Mouse (Mus musculus): ENCODE results near the gene Ly6g. TPM values are rescaled to one million over a fixed set of nuclear protein-coding genes. Genes with fewer than 3 reads are reported as not detected.
"Not testable (repeated sequence)": the region's sequence is repeated elsewhere in the genome, so short reads cannot be mapped to it uniquely, and the experiment has no call there.

Ly6g gene
- 2.4 and 3.1 TPM in 2 replicates for polyA plus RNA-seq (2015; fragmentation: Nextera tagmentation; extraction: Ambion mirVana)

DNA sequence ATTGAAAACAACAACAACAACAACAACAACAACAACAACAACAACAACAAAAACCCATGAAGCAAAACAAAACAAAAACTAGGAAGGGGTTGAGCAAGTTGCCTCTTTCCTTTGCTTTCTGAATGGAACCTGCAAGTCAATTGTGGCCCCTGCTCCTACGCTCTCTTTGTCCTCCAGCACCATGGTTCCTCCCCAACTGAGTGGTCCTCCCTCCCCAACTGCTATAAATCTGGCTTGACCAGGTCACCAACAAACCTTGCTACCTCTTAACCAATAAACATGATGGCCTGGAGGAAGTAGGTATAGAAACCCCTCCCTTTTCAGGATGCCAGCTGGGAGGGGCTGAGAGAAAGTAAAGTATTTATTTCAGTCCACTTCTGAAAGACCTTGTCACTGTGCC is at the start of gene Ly6g:
Gene Ly6g, plus strand, starts transcription at position 301 of the 400 bp plus-strand sequence.
- no peak for DNase-seq (ENCODE audit: low spot score)

DNA sequence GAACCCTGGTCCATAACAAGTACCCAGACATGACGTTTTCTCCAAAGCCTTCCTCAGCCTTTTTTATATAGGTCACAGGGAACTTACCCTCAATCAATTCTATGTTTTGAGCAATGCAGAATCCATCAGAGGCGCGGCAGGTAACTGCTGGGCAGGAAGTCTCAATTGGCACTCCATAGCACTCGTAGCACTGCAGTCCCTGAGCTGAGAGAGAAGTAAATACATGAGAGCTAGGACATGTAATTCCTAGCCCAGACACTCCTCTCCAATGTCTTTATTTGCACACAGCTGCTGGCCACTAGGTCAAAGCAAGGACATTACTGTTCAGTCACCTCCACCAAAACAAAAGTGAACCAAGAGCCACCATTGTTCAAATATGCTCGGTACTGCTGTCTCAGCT is 44.6 kb upstream of the Ly6g start:
- DNase-seq (ENCODE audit: low spot score): not testable (repeated sequence)

- not testable (repeated sequence) for DNase-seq (ENCODE audit: low spot score)
These were observed 43.0 kb upstream of the Ly6g start, which contains the start of gene Ly6c2 for GRCm38 (mm10) chr15:75111861-75112630. Ly6c2 (minus strand) TSS chr15:75111970.

DNA sequence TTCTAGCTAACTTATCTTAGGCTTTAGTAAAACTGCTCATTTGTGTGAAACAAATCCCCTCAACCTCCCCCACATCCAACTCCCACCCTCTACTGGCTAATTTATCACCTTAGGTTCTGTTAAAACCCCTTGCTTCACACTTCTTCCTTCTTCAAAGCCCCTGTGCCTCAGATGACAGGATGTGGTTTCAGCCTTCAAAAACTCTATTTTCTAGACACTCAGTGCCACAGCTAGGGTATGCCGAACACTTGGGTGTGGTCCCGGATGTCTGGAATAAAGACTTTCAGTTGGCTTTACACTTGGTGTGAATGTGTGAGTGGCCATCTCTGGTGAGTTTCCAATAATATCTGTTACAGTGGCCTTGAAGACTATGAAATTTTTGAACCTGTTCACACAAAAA is 38.5 kb upstream of the Ly6g start:
- peak; percentile 93 for DNase-seq (ENCODE audit: low spot score)

- DNase-seq (ENCODE audit: low spot score): peak; percentile 68
These were observed 37.6 kb upstream of the Ly6g start for GRCm38 (mm10) chr15:75117481-75117880.

DNA sequence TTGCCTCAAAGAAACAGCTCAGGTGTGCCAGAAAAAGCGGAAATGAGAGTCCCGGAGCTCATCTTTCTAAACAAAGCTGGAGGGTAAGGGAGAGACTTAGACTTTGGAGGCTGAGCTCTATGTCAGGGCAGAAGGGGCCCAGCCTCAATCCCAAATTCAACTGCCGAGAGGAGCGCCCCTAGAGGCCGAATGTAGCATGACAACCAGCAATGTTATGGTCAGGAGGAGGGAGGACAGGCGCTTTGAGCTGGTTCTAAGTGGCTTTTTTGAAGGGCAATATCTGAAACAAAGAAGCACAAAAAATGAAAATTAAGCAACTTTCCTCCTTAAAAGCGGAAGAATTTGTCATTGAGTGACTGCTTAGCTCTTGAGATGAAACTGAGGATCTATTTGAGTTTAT is 36.3 kb upstream of the Ly6g start:
- DNase-seq (ENCODE audit: low spot score): peak; percentile 62

DNA sequence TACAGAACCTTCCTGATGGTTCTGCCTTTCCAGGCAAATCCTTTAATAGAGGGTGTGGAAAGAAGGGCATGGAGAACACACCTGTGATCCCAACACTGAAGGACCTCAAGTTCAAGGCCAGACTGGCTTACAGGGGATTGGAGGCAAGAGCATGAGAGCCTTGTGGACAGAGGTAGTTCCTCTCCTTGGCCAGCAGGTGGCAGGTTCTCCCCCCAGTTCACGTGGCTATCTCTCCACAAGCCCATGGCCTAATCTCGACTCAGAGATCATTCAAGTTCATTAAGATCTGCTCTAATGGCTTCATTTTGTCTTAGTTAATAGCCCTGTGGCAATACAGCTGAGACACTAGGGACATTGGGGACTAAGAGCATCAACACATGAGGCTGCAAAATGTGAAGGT is 35.0 kb upstream of the Ly6g start:
- DNase-seq (ENCODE audit: low spot score): peak; percentile 69

DNA sequence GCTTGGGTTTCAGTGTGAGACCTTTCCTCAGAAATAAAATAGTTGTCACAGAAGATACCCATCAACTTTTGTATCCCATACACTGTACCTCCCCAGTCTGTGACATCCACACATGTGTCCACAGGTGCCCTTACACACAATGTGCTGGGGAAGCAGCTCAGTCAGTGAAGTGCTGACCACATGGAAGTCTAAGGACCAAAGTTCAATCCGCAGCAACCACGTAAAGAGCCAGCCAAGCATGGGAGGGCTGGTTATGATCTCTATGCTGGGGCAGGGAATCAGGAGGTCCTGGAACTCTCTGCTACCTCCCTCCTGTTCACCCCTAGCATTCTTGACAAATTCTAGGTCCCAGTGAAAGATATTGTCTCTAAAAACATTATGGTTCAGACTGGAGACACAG is 22.7 kb upstream of the Ly6g start:
- not testable (repeated sequence) for DNase-seq (ENCODE audit: low spot score)

DNA sequence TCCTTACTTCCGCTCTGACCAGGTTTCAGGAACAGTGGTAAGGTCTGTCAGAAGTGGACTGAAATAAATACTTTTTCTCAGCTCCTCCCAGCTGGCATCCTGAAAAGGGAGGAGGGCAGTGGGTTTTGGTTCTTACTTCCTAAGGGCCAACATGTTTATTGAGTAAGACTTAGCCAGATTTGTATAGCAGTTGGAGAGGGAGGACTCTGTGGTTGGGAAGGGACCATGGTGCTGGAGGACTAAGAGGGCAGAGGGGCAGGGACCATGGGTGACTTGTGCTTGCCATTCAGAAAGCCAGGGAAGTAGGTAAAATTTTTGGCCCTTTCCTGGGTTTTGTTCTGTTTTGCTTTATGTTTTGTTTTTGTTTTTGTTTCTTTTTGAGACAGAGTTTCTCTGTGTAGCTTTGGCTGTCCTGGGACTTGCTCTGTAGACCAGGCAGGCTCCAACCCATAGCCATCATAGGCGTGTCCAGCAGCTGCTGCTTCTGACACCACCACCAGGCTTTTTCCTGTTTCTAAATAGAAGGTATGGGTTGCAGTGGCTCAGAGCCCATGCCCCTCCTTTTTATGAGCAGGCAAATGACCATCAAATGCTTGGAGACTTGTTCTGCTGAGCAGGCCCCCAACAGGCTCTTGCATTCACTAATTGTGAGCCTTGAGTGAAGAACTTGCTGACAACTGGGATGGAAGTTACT is 19.8 kb upstream of the Ly6g start:
- not testable (repeated sequence) for DNase-seq (ENCODE audit: low spot score)

DNA sequence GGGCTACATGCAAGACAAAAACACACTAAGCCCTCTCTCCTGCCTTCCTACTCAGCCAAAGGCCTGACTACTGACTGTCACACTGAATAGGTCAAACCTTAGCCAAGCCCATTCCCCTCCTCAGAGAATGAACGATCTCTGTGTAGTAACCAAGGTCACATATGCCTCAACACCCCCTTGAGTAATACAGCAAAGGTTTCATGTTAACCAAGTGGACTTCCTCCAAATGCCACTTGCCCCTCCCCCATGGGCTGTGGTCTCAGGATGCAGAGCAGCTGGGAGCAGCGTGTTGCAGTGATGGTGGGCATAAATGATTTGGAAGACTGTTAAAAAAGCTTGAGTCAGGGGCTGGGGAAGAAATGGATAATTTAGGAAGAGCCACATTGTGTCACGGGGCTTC is 17.3 kb upstream of the Ly6g start:
- not testable (repeated sequence) for DNase-seq (ENCODE audit: low spot score)

DNA sequence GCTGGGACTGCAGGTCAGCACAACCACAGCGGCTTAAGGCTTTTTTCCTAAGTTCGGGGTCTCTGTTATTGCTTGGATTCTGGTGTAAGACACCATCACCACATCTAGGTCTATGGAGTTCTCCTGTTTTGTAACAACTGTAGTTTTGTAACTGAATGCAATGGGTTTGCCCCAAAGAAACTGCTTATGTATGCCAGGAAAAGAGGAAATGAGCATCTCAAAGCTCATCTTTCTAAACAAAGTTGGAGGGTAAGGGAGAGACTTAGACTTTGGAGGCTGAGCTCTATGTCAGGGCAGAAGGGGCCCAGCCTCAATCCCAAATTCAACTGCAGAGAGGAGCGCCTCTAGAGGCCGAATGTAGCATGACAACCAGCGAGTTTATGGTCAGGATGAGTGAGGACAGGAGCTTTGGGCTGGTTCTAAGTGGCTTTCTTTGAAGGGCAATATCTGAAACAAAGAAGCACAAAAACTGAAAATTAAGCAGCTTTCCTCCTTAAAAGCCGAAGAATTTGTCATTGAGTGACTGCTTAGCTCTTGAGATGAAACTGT is 13.2 kb upstream of the Ly6g start:
- DNase-seq (ENCODE audit: low spot score): peak; percentile 74

DNA sequence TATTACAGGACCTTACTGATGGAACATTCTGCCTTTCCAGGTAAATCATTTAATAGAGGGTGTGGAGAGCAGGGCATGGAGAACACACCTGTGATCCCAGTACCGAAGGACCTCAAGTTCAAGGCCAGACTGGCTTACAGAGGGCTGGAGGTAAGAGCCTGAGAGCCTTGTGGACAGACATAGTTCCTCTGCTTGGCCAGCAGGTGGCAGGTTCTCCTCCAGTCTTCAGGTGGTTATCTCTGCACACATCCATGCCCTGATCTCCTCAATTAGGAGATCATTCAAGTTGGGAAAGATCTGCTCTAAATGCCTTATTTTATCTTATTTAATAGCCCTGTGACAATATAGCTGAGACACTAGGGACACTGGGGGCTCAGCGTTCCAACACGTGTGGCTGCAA is 11.3 kb upstream of the Ly6g start:
- peak; percentile 36 for DNase-seq (ENCODE audit: low spot score)

GRCm38 (mm10) chr15:75153087-75153486 is 2.0 kb upstream of the Ly6g start:
- DNase-seq (ENCODE audit: low spot score): no peak

DNA sequence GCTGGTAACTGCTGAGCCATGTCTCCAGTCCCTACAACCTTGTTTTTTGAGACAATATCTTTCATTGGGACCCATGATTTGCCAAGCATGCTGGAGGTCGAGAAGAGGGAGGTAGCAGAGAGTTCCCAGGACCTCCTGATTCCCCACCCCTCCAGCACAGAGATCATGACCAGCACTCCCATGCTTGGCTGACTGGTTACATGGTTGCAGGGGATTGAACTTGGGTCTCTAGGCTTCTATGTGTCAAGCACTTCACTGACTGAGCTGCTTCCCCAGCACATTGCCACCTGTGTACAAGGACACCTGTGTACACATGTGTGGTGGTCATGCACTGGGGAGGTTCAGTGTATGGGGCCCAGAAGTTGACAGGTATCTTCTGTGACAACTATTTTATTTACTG is 2.6 kb downstream of the Ly6g start:
- no peak for DNase-seq (ENCODE audit: low spot score)

DNA sequence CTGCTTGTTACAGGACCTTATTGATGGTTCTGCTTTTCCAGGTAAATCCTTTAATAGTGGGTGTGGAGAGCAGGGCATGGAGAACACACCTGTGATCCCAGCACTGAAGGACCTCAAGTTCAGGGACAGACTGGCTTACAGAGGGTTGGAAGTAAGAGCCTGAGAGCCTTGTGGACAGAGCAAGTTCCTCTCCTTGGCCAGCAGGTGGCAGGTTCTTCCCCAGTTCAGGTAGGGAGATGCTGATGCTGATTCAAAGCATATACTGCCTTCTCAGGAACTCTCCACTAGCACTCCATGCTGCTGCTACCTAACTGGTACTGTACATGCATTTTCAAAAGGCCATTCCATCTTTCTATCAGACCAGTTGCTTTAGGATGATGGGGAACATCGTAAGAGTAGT is 20.5 kb downstream of the Ly6g start:
- peak; percentile 70 for DNase-seq (ENCODE audit: low spot score)

GRCm38 (mm10) chr15:75186291-75186690 is 31.3 kb downstream of the Ly6g start:
- no peak for DNase-seq (ENCODE audit: low spot score)

DNA sequence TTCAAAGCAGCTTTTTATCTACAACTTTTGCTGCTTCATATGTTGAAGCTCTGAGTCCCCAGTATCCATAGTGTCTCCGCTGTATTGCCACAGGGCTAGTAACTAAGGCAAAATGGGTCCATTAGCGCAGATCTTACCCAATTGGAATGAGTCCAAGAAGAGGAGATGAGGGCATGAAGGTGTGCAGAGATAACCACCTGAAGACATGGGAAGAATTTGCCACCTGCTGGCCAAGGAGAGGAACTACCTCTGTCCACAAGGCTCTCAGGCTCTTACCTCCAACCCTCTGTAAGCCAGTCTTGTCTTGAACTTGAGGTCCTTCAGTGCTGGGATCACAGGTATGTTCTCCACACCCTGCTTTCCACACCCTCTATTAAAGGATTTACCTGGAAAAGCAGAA is 34.1 kb downstream of the Ly6g start:
- DNase-seq (ENCODE audit: low spot score): peak; percentile 67

- peak; percentile 23 for DNase-seq (ENCODE audit: low spot score)
These were observed 35.5 kb downstream of the Ly6g start for GRCm38 (mm10) chr15:75190560-75190959.
